Mouse (Mus musculus) megakaryocyte-erythroid progenitor cell, adult 5 weeks (primary cell): Measurements from ENCODE around the gene Clpx. TPM values are rescaled to one million over a fixed set of nuclear protein-coding genes. Genes with fewer than 3 reads are reported as not detected.

ENCODE experiments used
- polyA plus RNA-seq: library from polyadenylated mRNA; stranded (reverse); fragments of >175 nt; gene quantifications from 2 replicates; pipeline ENCODE4 v1.2.3, GENCODE M21; 2012

The Clpx gene
- polyA plus RNA-seq, result 8.5 and 10.5 TPM in 2 replicates

GRCm38 (mm10) chr9:65293973-65294715 is at the start of gene Clpx:
Clpx (plus strand) TSS chr9:65294260.

GRCm38 (mm10) chr9:65264959-65265358 is 29.1 kb upstream of the Clpx start, which contains the start of gene Cilp:
Cilp (plus strand) TSS chr9:65265180.

GRCm38 (mm10) chr9:65345854-65346475 is 51.9 kb downstream of the Clpx start, which contains the start of gene Pdcd7:
Pdcd7 (plus strand) TSS chr9:65346104.

GRCm38 (mm10) chr9:65360641-65361448 is 66.8 kb downstream of the Clpx start, which contains the start of gene Ubap1l:
Ubap1l (plus strand) TSS chr9:65361041.

Other genes starting within 250 kb of the Clpx start
- gene Igdcc4, start 192.8 kb upstream of the Clpx start, polyA plus RNA-seq, result 0.59 and 1.1 TPM in 2 replicates
- not detected in 2 replicates for gene Igdcc3, start 153.1 kb upstream of the Clpx start, polyA plus RNA-seq
- gene Parp16, start 98.9 kb upstream of the Clpx start, polyA plus RNA-seq, result 5.2 and 6.4 TPM in 2 replicates
- not detected in 2 replicates for gene Cilp, start 29.1 kb upstream of the Clpx start, polyA plus RNA-seq
- 34.2 and 42.0 TPM in 2 replicates for gene Pdcd7, start 51.8 kb downstream of the Clpx start, polyA plus RNA-seq
- gene Ubap1l, start 66.8 kb downstream of the Clpx start, polyA plus RNA-seq, result 0.62 and 0.90 TPM in 2 replicates
- gene Kbtbd13, start 97.4 kb downstream of the Clpx start, polyA plus RNA-seq, result 0.02 and 0.04 TPM in 2 replicates
- gene Rasl12, start 104.2 kb downstream of the Clpx start, polyA plus RNA-seq, result 0.13 and 0.40 TPM in 2 replicates
- gene Slc51b, start 128.7 kb downstream of the Clpx start, polyA plus RNA-seq, result not detected in 2 replicates
- gene Mtfmt, start 141.5 kb downstream of the Clpx start, polyA plus RNA-seq, result 13.2 and 13.7 TPM in 2 replicates
- gene Spg21, start 166.7 kb downstream of the Clpx start, polyA plus RNA-seq, result 34.1 and 45.9 TPM in 2 replicates
- not detected in 2 replicates for gene Ankdd1a, start 225.9 kb downstream of the Clpx start, polyA plus RNA-seq